Comparison of ENCODE assay signal across 18 mouse cellular contexts in genomic region chr4:83438116-83438515, GRCm38 (mm10). TPM values are rescaled to one million over a fixed set of nuclear protein-coding genes. Genes with fewer than 3 reads are reported as not detected.
DNase-seq lines count a peak whose midpoint lies in the region; ATAC-seq and TF ChIP-seq lines count a peak whose summit lies in the region.
"Had no signal": no experiment of that assay in that cellular context is flagged by ENCODE, and none has a peak within 500 bp of the region (broad histone marks: within the 10 kb centered on the region; RNA-seq: fewer than 3 reads in every experiment).

No protein-coding gene starts in this region.

- H3K9me3 ChIP-seq in lung, embryonic 14.5 days (ENCODE audit: low read depth, low read length), result no peaks in the 10 kb centered on the region
- no peaks in the 10 kb centered on the region for H3K9me3 ChIP-seq in CH12.LX (replicated peaks; ENCODE audit: low read length)
- H3K9me3 ChIP-seq: embryonic facial prominence, embryonic 12.5 days; heart, embryonic 13.5 days; hindbrain, embryonic 15.5 days; midbrain, embryonic 12.5 days had no signal

- no peaks in the 10 kb centered on the region for H3K4me1 ChIP-seq in lung, embryonic 14.5 days (ENCODE audit: insufficient read depth)
- H3K4me1 ChIP-seq in CH12.LX (ENCODE audit: control insufficient read depth in 1 of 2, insufficient read depth in 2 of 2), result 0 out of 4 replicates have a peak, but pooled peaks cover 0 to 3% of the 10 kb centered on the region in 2 experiments
- H3K4me1 ChIP-seq: embryonic facial prominence, embryonic 12.5 days; heart, embryonic 13.5 days; hindbrain, embryonic 15.5 days had no signal

- TF ChIP-seq POLR2A in CH12.LX (IDR thresholded peaks at IDR 0.05; ENCODE audit: low read depth, low read length), result no peak

- H3K27me3 ChIP-seq in lung, embryonic 14.5 days (ENCODE audit: insufficient read depth, low read length), result no peaks in the 10 kb centered on the region
- H3K27me3 ChIP-seq in CH12.LX (replicated peaks), result no peaks in the 10 kb centered on the region
- H3K27me3 ChIP-seq: embryonic facial prominence, embryonic 12.5 days; heart, embryonic 13.5 days; hindbrain, embryonic 15.5 days; midbrain, embryonic 12.5 days had no signal

- 0 out of 2 replicates have a peak, but pooled peaks cover 3% of the 10 kb centered on the region for H3K79me2 ChIP-seq in CH12.LX (replicated peaks; ENCODE audit: control insufficient read depth, extremely low read depth, insufficient read depth, poor library complexity, severe bottlenecking)

- TF ChIP-seq EP300 in CH12.LX (IDR thresholded peaks at IDR 0.05; ENCODE audit: low read length), result no peak

- no peak for DNase-seq in frontal cortex, postnatal 25 days (ENCODE audit: low spot score in 2 of 2)
- DNase-seq in lung, embryonic 14.5 days, result peak; percentile 16
- no peak for DNase-seq in lung, postnatal 14 days
- no peak for DNase-seq in CH12.LX (ENCODE audit: extremely low read depth)
- peak; percentile 62 for DNase-seq in brain, adult 2 months (ENCODE audit: low read depth, low spot score)
- DNase-seq in cerebellum, postnatal 14 days, result no peak
- DNase-seq in embryo, embryonic 10.5 days (ENCODE audit: low spot score), result no peak
- DNase-seq: cerebellum, adult 11 months; gastrocnemius, postnatal 36 days; heart, postnatal 36 days; kidney, adult 18-20 months; kidney, postnatal 4 days; thymus, postnatal 4 days had no signal

- no peak overlapping the region for H3K4me2 ChIP-seq in lung, embryonic 14.5 days
- no peak overlapping the region for H3K4me2 ChIP-seq in CH12.LX (ENCODE audit: insufficient read depth, low read depth, poor library complexity, severe bottlenecking)
- H3K4me2 ChIP-seq: embryonic facial prominence, embryonic 12.5 days; heart, embryonic 13.5 days; hindbrain, embryonic 15.5 days; midbrain, embryonic 12.5 days had no signal

- in situ Hi-C loops in CH12.LX (cut with MboI; ENCODE audit: low pct_ligation_motif_present, low pct_unique_long_range_greater_than_20kb, low sequenced_read_pairs), result no loop called here

- no peak for TF ChIP-seq RAD21 in CH12.LX (IDR thresholded peaks at IDR 0.05; ENCODE audit: low read depth, low read length)

- no peak overlapping the region for H3K9ac ChIP-seq in lung, embryonic 14.5 days
- no peak overlapping the region for H3K9ac ChIP-seq in CH12.LX (ENCODE audit: insufficient read depth, low read depth)
- H3K9ac ChIP-seq: embryonic facial prominence, embryonic 12.5 days; heart, embryonic 13.5 days; hindbrain, embryonic 15.5 days; midbrain, embryonic 12.5 days had no signal

- no peak overlapping the region for H3K27ac ChIP-seq in lung, embryonic 14.5 days (ENCODE audit: low read depth)
- no peak overlapping the region for H3K27ac ChIP-seq in CH12.LX (ENCODE audit: insufficient read depth, low read depth)
- H3K27ac ChIP-seq: embryonic facial prominence, embryonic 12.5 days; heart, embryonic 13.5 days; hindbrain, embryonic 15.5 days; midbrain, embryonic 12.5 days had no signal

- H3K4me3 ChIP-seq in lung, embryonic 14.5 days (ENCODE audit: low read depth, low read length), result no peak overlapping the region
- H3K4me3 ChIP-seq in CH12.LX (replicated peaks in 1 of 3; ENCODE audit: low read depth in 2 of 3, low read length in 2 of 3, poor library complexity in 1 of 3), result no peak overlapping the region
- H3K4me3 ChIP-seq: embryonic facial prominence, embryonic 12.5 days; heart, embryonic 13.5 days; hindbrain, embryonic 15.5 days; midbrain, embryonic 12.5 days had no signal

- dilution Hi-C loops in CH12.LX (cut with MboI; ENCODE audit: extremely low pct_ligation_motif_present, extremely low pct_unique_long_range_greater_than_20kb, low sequenced_read_pairs), result no loop called here

- TF ChIP-seq CTCF in lung, embryonic 14.5 days (IDR thresholded peaks at IDR 0.05; ENCODE audit: low read depth), result no peak
- no peak for TF ChIP-seq CTCF in CH12.LX (conservative IDR thresholded peaks at IDR 0.05 in 1 of 2, IDR thresholded peaks at IDR 0.05 in 1 of 2; ENCODE audit: low read depth in 2 of 2, low read length in 2 of 2)

- ATAC-seq in frontal cortex, adult (ENCODE audit: low TSS enrichment), result peak; percentile 48; the same call in 1 of the 2 replicates
- ATAC-seq in lung, embryonic 14.5 days (ENCODE audit: insufficient read depth), result no peak

- H3K36me3 ChIP-seq in lung, embryonic 14.5 days (ENCODE audit: insufficient read depth), result peaks cover 82% of the 10 kb centered on the region
- H3K36me3 ChIP-seq in CH12.LX (replicated peaks in 1 of 2; ENCODE audit: control insufficient read depth in 1 of 2, insufficient read depth in 1 of 2, low read length in 1 of 2), result peaks cover 47 to 87% of the 10 kb centered on the region in 2 experiments

TF ChIP-seq in CH12.LX, 34 proteins besides CTCF, POLR2A, EP300 and RAD21:
- no peak for TF ChIP-seq ZKSCAN1 (IDR thresholded peaks at IDR 0.05; ENCODE audit: borderline replicate concordance, low read depth, low read length)
- TF ChIP-seq USF2 (conservative IDR thresholded peaks at IDR 0.05; ENCODE audit: low read depth, low read length), result no peak
- TF ChIP-seq MAFK (IDR thresholded peaks at IDR 0.05; ENCODE audit: insufficient replicate concordance, low read length), result 0 out of 2 replicates have a peak, but pooled peaks have one; percentile 23

RNA-seq across cellular contexts. Expression of gene Snapc3, which starts 20.6 kb away (rescaled TPM):
- polyA plus RNA-seq in lung, embryonic 14.5 days (2014; fragmentation: Nextera tagmentation; extraction: Ambion mirVana), result 46.2 and 48.9 TPM in 2 replicates
- total RNA-seq in CH12.LX (2012; rRNA removed), result 18.2 and 18.6 TPM in 2 replicates
- 28.7 and 31.2 TPM in 2 replicates for total RNA-seq in CH12.LX (2014; rRNA removed)
- polyA plus RNA-seq in CH12.LX (2012; ENCODE audit: insufficient read length, low read depth), result 18.2 and 18.8 TPM in 2 replicates

RNA-seq across cellular contexts. Expression of gene Psip1, which starts 48.1 kb away (rescaled TPM):
- 156 and 170 TPM in 2 replicates for polyA plus RNA-seq in lung, embryonic 14.5 days (2014; fragmentation: Nextera tagmentation; extraction: Ambion mirVana)
- total RNA-seq in CH12.LX (2012; rRNA removed) (61.7 and 67.5 TPM in 2 replicates), CH12.LX (2014; rRNA removed) (107 and 114 TPM in 2 replicates)
- polyA plus RNA-seq in CH12.LX (2012; ENCODE audit: insufficient read length, low read depth), result 143 and 157 TPM in 2 replicates

Comparison
In these comparisons a context has a peak if more than half of its experiments do, and no peak if none do; other contexts are left out.
1. DNase-seq: peak in lung, embryonic 14.5 days (single experiment) and brain, adult 2 months (single experiment); none in frontal cortex, postnatal 25 days (0 of 2), lung, postnatal 14 days (single experiment), CH12.LX (single experiment), cerebellum, postnatal 14 days (0 of 2) and embryo, embryonic 10.5 days (single experiment).